Mouse (Mus musculus): ENCODE measurements around the gene Cd1d1.
A peak's percentile ranks its signal among the peaks of the same experiment; 100 is the strongest.

Gene Cd1d1

DNA sequence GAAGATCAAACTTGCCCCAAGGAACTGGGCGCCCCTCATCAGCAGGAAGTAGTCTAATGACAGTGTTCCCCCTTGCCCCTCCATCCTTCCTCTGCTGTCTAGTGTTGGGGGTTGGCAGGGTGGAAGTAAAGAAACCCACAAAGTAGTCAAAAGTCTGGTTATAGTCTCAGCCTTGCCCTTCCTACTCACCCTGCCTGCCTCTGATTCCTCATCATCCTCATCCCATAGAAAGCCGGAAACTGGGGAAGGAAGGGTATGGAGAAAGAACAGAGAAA is 37.9 kb downstream of the Cd1d1 start:
- DNase-seq (ENCODE audit: low read depth, low spot score): no peak

- no peak for DNase-seq (ENCODE audit: low read depth, low spot score)
Observed at GRCm38 (mm10) chr3:86960656-86961394, 38.4 kb downstream of the Cd1d1 start.

- no peak for DNase-seq (ENCODE audit: low read depth, low spot score)
Observed at GRCm38 (mm10) chr3:86959088-86959487, 40.2 kb downstream of the Cd1d1 start.

DNA sequence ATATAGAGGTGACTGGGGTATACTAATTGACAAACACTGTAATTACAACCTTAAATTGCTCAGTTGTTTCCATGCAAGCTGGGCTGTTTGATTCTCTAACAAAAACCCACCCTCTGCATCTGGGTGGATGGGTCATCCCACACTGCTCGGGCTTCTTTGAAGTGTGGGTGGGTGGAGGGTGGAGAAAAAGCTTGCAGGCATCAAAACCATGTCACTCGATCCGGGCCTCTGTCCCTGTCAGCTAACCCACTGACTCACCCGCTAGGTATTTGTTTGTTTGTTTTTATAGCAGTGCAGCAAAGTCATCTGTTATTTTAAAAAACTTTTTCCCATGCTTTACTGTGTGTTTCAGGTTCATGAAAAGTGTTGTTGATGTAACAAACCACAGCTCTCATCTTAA is 43.9 kb downstream of the Cd1d1 start:
- no peak for DNase-seq (ENCODE audit: low read depth, low spot score)

DNA sequence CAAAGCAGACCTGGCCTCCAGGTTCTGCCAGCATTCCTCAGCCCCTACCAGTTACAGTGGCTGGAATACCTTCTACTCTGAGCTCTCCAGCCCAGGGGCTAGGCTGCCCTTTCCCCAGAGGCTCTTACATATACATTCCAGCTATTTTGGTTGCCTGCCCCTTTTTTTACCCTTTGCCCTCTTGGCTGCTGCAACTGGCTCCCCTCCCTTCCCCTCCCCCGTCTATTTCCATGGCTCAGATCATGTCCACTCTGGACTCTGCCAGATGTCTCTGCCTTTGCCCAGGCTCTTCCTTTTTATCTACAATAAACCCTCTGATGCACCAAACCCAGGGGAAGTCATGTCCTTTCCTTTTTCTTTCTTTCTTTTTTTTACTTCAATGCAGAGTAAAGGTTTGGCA is 44.7 kb downstream of the Cd1d1 start:
- no peak for DNase-seq (ENCODE audit: low read depth, low spot score)

- no peak for DNase-seq (ENCODE audit: low read depth, low spot score)
Observed at GRCm38 (mm10) chr3:86953819-86954218, 45.4 kb downstream of the Cd1d1 start.

DNA sequence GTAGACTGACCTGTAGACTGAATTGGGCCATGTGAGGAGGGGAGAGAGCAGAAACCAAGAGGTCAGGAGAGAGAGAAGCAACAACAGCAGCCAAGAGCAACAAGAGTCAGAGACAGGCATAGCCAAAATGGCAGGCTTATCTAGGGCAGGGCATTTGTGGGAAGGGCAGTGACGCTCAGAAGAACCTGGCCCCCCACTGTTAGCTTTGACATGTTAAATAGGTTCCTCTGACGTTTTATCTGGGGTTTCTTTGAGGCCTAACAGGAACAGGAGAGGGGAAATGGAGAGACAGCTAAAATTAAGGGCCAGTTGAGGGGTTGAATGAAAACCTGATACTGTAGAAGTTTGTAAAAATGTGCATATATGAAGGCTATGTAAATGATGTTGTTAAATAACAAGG is 48.6 kb downstream of the Cd1d1 start:
- peak; percentile 22 for DNase-seq (ENCODE audit: low read depth, low spot score)
